Mouse (Mus musculus): ENCODE data around the gene Cldn34c4. TPM values are rescaled to one million over a fixed set of nuclear protein-coding genes. Genes with fewer than 3 reads are reported as not detected.

Gene Cldn34c4
- not detected for total RNA-seq (2021)

DNA sequence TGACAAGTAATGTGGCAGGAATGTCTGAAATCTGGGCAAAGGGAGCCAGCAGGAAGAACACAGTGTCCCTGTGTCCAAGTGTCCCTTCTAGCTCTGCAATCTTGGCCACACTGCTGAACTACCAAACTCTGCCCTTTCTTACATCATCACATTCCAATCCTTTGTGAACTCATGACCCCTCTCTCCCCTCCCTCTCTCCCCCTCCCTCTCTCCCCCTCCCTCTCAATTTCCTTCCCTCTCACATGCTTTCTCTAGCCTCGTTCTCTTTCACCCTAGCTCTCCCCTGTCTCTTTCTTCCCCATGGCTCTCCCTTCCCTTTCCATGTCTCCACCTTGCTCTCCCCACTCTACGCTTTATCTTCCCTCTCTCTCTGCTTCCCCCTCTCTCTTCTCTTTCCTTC is at the start of gene Cldn34c4:
TSS of gene Cldn34c4 (minus strand) at position 101 of the 400 bp plus-strand sequence.
- DNase-seq: no peak

GRCm38 (mm10) chrX:127747062-127747461 is 10.7 kb upstream of the Cldn34c4 start:
- DNase-seq: no peak

Data from layer of hippocampus, postnatal 36 days (tissue).